8 mouse cellular contexts compared by ENCODE assay signal in genomic region chr13:54371387-54372330, GRCm38 (mm10). TPM values are rescaled to one million over a fixed set of nuclear protein-coding genes. Genes with fewer than 3 reads are reported as not detected.
DNase-seq lines count a peak whose midpoint lies in the region; ATAC-seq and TF ChIP-seq lines count a peak whose summit lies in the region.

No protein-coding gene starts in this region.

- 3% methylated on average over 59 of the region's 59 CpGs for WGBS in bone marrow, adult 2 months
- 1% methylated on average over 56 of the region's 59 CpGs for WGBS in heart, postnatal 0 days

- TF ChIP-seq CTCF in bone marrow, adult 2 months (IDR thresholded peaks at IDR 0.05; ENCODE audit: control insufficient read depth, insufficient read depth, low read length), result no peak
- TF ChIP-seq CTCF in heart, postnatal 0 days (IDR thresholded peaks at IDR 0.05; ENCODE audit: low read depth), result peak; percentile 15; the same call in 1 of the 2 replicates

- peaks cover 8% of the 10 kb centered on the region for H3K4me1 ChIP-seq in bone marrow, adult 2 months (ENCODE audit: control insufficient read depth, insufficient read depth, low read length)
- peaks cover 3% of the 10 kb centered on the region; the same call in 1 of the 2 replicates for H3K4me1 ChIP-seq in heart, postnatal 0 days (ENCODE audit: control insufficient read depth, insufficient read depth)

- peak overlapping the region; percentile 49 for H3K4me2 ChIP-seq in heart, postnatal 0 days (ENCODE audit: low read depth, low read length)

- H3K9ac ChIP-seq in heart, postnatal 0 days (replicated peaks; ENCODE audit: low read depth, low read length), result no peak overlapping the region

- H3K4me3 ChIP-seq in bone marrow, adult 2 months (replicated peaks; ENCODE audit: control insufficient read depth, low read depth, low read length), result peak overlapping the region; percentile 41
- H3K4me3 ChIP-seq in heart, postnatal 0 days (ENCODE audit: low read depth, low read length), result 0 out of 2 replicates have a peak overlapping the region, but pooled peaks have one; percentile 22

- no peaks in the 10 kb centered on the region for H3K36me3 ChIP-seq in heart, postnatal 0 days (replicated peaks; ENCODE audit: control insufficient read depth, insufficient read depth, low read length)

- H3K27ac ChIP-seq in bone marrow, adult 2 months (ENCODE audit: control insufficient read depth, insufficient read depth, low read depth, low read length, poor library complexity), result peak overlapping the region; percentile 73
- H3K27ac ChIP-seq in heart, postnatal 0 days (ENCODE audit: low read depth), result no peak overlapping the region

- DNase-seq in CD8-positive naive resting alpha-beta T cell, adult 2 months (ENCODE audit: low read depth in 2 of 2, low spot score in 2 of 2), result peak; percentile 9 to 21
- peak; percentile 10 for DNase-seq in fibroblast of lung, adult 2 months (ENCODE audit: low read depth)
- peak; percentile 68 for DNase-seq in heart, postnatal 0 days (ENCODE audit: low spot score)
- peak; percentile 82 to 85 for DNase-seq in kidney, postnatal 25 days
- peak; percentile 88 for DNase-seq in lung, postnatal 10 days
- DNase-seq in ovary, postnatal 14 days (ENCODE audit: low spot score), result peak; percentile 87
- peak; percentile 87 for DNase-seq in thymus, postnatal 14 days

- peak; percentile 10; the same call in 1 of the 2 replicates for TF ChIP-seq POLR2A in bone marrow, adult 2 months (IDR thresholded peaks at IDR 0.05; ENCODE audit: borderline replicate concordance, control insufficient read depth, low read depth, low read length)

- H3K27me3 ChIP-seq in heart, postnatal 0 days (ENCODE audit: control insufficient read depth, insufficient read depth, low read length), result peaks cover 49% of the 10 kb centered on the region

- no peaks in the 10 kb centered on the region for H3K9me3 ChIP-seq in heart, postnatal 0 days (replicated peaks; ENCODE audit: control insufficient read depth, low read length)

- peak; percentile 90 for ATAC-seq in heart, postnatal 0 days (ENCODE audit: insufficient read depth, low read depth)

- TF ChIP-seq EP300 in heart, postnatal 0 days (IDR thresholded peaks at IDR 0.05; ENCODE audit: low read depth), result no peak

RNA-seq across cellular contexts. Expression of gene Cplx2, which starts 0.5 kb away (rescaled TPM):
- polyA plus RNA-seq in bone marrow, adult 2 months (2011; ENCODE audit: insufficient read depth, insufficient read length, low replicate concordance, missing spikeins), result 3.6 and 7.4 TPM in 2 replicates
- total RNA-seq in heart, postnatal 0 days (2014; rRNA removed; ENCODE audit: low replicate concordance), result 6.5 and 7.6 TPM in 2 replicates
- polyA plus RNA-seq in heart, postnatal 0 days (2015; fragmentation: Nextera tagmentation; extraction: Ambion mirVana), result 1.5 and 1.7 TPM in 2 replicates

Comparison
In these comparisons a context has a peak if more than half of its experiments do, and no peak if none do; other contexts are left out.
1. DNase-seq: peak in every context shown above with its lines; median percentile 88 in lung, postnatal 10 days; 87 in ovary, postnatal 14 days; 87 in thymus, postnatal 14 days; 84 in kidney, postnatal 25 days; 68 in heart, postnatal 0 days; 15 in CD8-positive naive resting alpha-beta T cell, adult 2 months; 10 in fibroblast of lung, adult 2 months.